Mouse (Mus musculus) intestine, embryonic 15.5 days (tissue): ENCODE results near the gene Gm34653. TPM values are rescaled to one million over a fixed set of nuclear protein-coding genes. Genes with fewer than 3 reads are reported as not detected.
"Not testable (repeated sequence)": the region's sequence is repeated elsewhere in the genome, so short reads cannot be mapped to it uniquely, and the experiment has no call there.

ENCODE experiments used
- ATAC-seq: fragments of 200-750 bp; cut with Nextera tagmentation; 2 replicates; pipeline ENCODE4 v1.8.0; 2017; ENCODE audit warnings: moderate TSS enrichment, moderate library complexity
- H3K27ac ChIP-seq: fragments of 300-500 bp; sonication (generic); 2 replicates; pipeline ENCODE4 v1.5.1; 2015; ENCODE audit warnings: mild to moderate bottlenecking, inconsistent platforms
- H3K27me3 ChIP-seq: fragments of 300-500 bp; sonication (generic); replicated peaks from 2 replicates; pipeline ENCODE4 v1.6.1; 2015; ENCODE audit warnings: inconsistent platforms
- H3K36me3 ChIP-seq: fragments of 300-500 bp; sonication (generic); 2 replicates; pipeline ENCODE4 v1.6.1; 2015; ENCODE audit warnings: inconsistent platforms
- H3K4me1 ChIP-seq: fragments of 300-500 bp; sonication (generic); replicated peaks from 2 replicates; pipeline ENCODE4 v1.6.1; 2015; ENCODE audit warnings: inconsistent platforms
- H3K4me2 ChIP-seq: fragments of 300-500 bp; sonication (generic); replicated peaks from 2 replicates; pipeline ENCODE4 v1.6.1; 2015; ENCODE audit warnings: mild to moderate bottlenecking, inconsistent platforms
- H3K4me3 ChIP-seq: fragments of 300-500 bp; sonication (generic); replicated peaks from 2 replicates; pipeline ENCODE4 v1.5.1; 2015; ENCODE audit warnings: inconsistent platforms
- H3K9ac ChIP-seq: fragments of 300-500 bp; sonication (generic); 2 replicates; pipeline ENCODE4 v1.6.1; 2015; ENCODE audit warnings: inconsistent platforms
- H3K9me3 ChIP-seq: fragments of 300-500 bp; sonication (generic); 2 replicates; pipeline ENCODE4 v1.6.1; 2016; ENCODE audit warnings: inconsistent platforms
- WGBS: fragments of 180-500 bp; shearing (Covaris S2); methylation state at CpG from one replicate; pipeline ENCODE4 v1.1.7; 2015; 5-methylcytosine and 5-hydroxymethylcytosine counted together
- polyA plus RNA-seq: library from polyadenylated mRNA; unstranded; fragments of >200 nt; fragmentation: Nextera tagmentation; extraction: Ambion mirVana; gene quantifications from 2 replicates; pipeline ENCODE4 v1.2.1, GENCODE M21; 2015

Gm34653 gene
- polyA plus RNA-seq, 1 experiment from 2014 or later: not detected

DNA sequence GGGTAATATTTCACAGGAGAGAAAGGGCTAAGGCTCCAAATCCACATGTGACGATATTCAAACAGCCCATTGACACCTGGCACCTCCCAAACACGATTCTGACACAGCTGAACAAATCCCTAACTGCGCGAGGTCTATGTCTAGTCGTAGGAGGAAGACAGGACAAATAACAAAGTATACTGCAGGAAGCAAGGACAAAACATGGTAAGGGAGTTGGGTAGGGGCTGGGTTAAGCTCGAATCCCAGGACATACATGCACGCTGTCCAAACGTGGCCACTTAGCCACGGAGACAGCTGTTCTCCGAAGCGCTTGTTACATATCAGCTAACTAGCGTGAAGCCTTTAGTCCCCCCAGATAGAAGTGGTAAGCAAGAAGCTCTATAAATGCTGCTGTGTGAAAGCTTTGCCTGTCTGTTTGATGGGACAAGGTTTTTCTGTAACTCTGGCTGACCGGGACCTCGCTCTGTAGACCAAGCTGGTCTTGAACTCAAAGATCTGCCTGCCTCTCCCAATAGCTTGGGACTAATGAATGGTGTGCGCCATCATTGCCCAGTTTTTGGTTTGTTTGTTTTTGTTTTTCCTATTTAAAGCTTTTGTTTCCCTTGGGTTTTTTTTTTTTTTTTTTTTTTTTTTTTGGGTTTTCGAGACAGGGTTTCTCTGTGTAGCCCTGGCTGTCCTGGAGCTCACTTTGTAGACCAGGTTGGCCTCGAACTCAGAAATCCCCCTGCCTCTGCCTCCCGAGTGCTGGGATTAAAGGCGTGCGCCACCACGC lies 6.2 kb upstream of the Gm34653 start:
- 34% methylated on average over 20 of the region's 21 CpGs for WGBS
- peak overlapping the region; percentile 86 for H3K4me3 ChIP-seq
- H3K4me2 ChIP-seq: peak overlapping the region; percentile 77
- H3K36me3 ChIP-seq: no peaks in the 10 kb centered on the region
- peak overlapping the region; percentile 83 for H3K27ac ChIP-seq
- peaks cover 6% of the 10 kb centered on the region for H3K4me1 ChIP-seq
- ATAC-seq: peak; percentile 42
- no peaks in the 10 kb centered on the region for H3K9me3 ChIP-seq
- H3K9ac ChIP-seq: peak overlapping the region; percentile 89
- no peaks in the 10 kb centered on the region for H3K27me3 ChIP-seq

- H3K9me3 ChIP-seq: no peaks in the 10 kb centered on the region
- no peaks in the 10 kb centered on the region for H3K27me3 ChIP-seq
- no peak overlapping the region for H3K4me2 ChIP-seq
- no peaks in the 10 kb centered on the region for H3K36me3 ChIP-seq
- ATAC-seq: no peak
- H3K27ac ChIP-seq: no peak overlapping the region
- no peak overlapping the region for H3K9ac ChIP-seq
- WGBS: 81% methylated on average over 4 of the region's 4 CpGs
- H3K4me3 ChIP-seq: no peak overlapping the region
- H3K4me1 ChIP-seq: peaks cover 6% of the 10 kb centered on the region
Measured at GRCm38 (mm10) chr2:34827591-34827990, 5.2 kb upstream of the Gm34653 start.

DNA sequence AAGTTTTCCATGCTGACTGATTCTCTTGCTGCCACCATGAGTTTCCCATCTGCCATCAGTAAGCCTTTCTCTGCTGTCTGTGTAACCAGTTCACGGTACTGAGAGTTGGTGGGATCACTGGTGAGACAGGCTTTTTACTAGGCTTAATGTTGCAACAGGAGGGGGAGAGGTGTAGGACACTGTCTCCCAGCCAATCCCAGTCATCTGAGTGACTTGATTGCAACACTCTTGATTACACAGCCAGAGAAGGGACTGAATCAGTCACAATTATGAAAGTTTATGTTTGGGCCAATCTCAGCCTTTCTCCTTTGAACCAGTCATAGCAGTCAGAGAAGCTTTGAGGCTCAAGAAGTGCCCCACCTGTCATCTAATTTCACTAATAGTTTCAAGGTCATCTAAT lies 4.8 kb upstream of the Gm34653 start:
- no peaks in the 10 kb centered on the region for H3K36me3 ChIP-seq
- H3K4me3 ChIP-seq: no peak overlapping the region
- peaks cover 6% of the 10 kb centered on the region for H3K4me1 ChIP-seq
- no peak overlapping the region for H3K27ac ChIP-seq
- no peaks in the 10 kb centered on the region for H3K9me3 ChIP-seq
- no peak overlapping the region for H3K9ac ChIP-seq
- 0 out of 2 replicates have a peak, but pooled peaks have one; percentile 16 for ATAC-seq
- 81% methylated on average over 1 of the region's 1 CpGs for WGBS
- H3K4me2 ChIP-seq: no peak overlapping the region
- no peaks in the 10 kb centered on the region for H3K27me3 ChIP-seq

GRCm38 (mm10) chr2:34830066-34830465 lies 2.7 kb upstream of the Gm34653 start:
- not testable (repeated sequence) for H3K4me1 ChIP-seq, H3K4me3 ChIP-seq, H3K27ac ChIP-seq, H3K27me3 ChIP-seq, H3K9ac ChIP-seq, H3K9me3 ChIP-seq, H3K4me2 ChIP-seq, ATAC-seq, H3K36me3 ChIP-seq
- WGBS: 94% methylated on average over 17 of the region's 17 CpGs

- no peaks in the 10 kb centered on the region for H3K36me3 ChIP-seq
- 89% methylated on average over 17 of the region's 17 CpGs for WGBS
- H3K4me2 ChIP-seq: no peak overlapping the region
- ATAC-seq: no peak
- H3K4me1 ChIP-seq: no peaks in the 10 kb centered on the region
- H3K4me3 ChIP-seq: no peak overlapping the region
- H3K27ac ChIP-seq: no peak overlapping the region
- no peaks in the 10 kb centered on the region for H3K9me3 ChIP-seq
- H3K27me3 ChIP-seq: no peaks in the 10 kb centered on the region
- H3K9ac ChIP-seq: no peak overlapping the region
Measured at GRCm38 (mm10) chr2:34833624-34834023, 817 bp downstream of the Gm34653 start.

DNA sequence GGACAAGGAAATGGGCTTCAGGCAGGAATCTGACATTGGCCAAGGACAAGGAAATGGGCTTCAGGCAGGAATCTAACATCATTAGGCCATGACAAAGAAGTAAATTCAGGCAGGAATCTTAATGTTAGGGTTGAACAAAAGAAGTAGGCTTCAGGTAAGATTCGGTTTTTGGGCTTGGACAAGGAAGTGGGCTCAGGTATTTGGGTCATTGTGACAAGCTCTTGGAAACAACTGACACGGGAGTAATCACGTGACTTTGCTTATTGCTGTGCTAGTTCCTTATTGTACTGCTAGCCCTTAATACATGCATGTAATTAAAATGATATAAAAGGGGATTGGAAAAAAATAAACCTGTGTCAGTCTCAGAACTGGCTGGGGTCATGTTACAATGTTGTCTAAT lies 2.9 kb downstream of the Gm34653 start:
- Histone ChIP-seq H3K4me1 (no peaks in the 10 kb centered on the region), H3K27ac (no peak overlapping the region), H3K36me3 (no peaks in the 10 kb centered on the region), H3K4me3 (no peak overlapping the region), H3K9me3 (no peaks in the 10 kb centered on the region), H3K4me2 (no peak overlapping the region), H3K9ac (no peak overlapping the region), H3K27me3 (no peaks in the 10 kb centered on the region)
- ATAC-seq: no peak
- 74% methylated on average over 3 of the region's 3 CpGs for WGBS

- H3K4me1 ChIP-seq, H3K27ac ChIP-seq, H3K4me2 ChIP-seq, ATAC-seq, H3K4me3 ChIP-seq, H3K9ac ChIP-seq, H3K36me3 ChIP-seq, H3K9me3 ChIP-seq, H3K27me3 ChIP-seq: not testable (repeated sequence)
- 83% methylated on average over 5 of the region's 5 CpGs for WGBS
Measured at GRCm38 (mm10) chr2:34840143-34840542, 7.3 kb downstream of the Gm34653 start.

GRCm38 (mm10) chr2:34841706-34842105 lies 8.9 kb downstream of the Gm34653 start:
- Histone ChIP-seq H3K4me3 (no peak overlapping the region), H3K4me1 (no peaks in the 10 kb centered on the region), H3K27me3 (no peaks in the 10 kb centered on the region), H3K9ac (no peak overlapping the region), H3K9me3 (no peaks in the 10 kb centered on the region), H3K36me3 (no peaks in the 10 kb centered on the region), H3K27ac (no peak overlapping the region), H3K4me2 (no peak overlapping the region)
- no peak for ATAC-seq
- WGBS: 91% methylated on average over 8 of the region's 8 CpGs

DNA sequence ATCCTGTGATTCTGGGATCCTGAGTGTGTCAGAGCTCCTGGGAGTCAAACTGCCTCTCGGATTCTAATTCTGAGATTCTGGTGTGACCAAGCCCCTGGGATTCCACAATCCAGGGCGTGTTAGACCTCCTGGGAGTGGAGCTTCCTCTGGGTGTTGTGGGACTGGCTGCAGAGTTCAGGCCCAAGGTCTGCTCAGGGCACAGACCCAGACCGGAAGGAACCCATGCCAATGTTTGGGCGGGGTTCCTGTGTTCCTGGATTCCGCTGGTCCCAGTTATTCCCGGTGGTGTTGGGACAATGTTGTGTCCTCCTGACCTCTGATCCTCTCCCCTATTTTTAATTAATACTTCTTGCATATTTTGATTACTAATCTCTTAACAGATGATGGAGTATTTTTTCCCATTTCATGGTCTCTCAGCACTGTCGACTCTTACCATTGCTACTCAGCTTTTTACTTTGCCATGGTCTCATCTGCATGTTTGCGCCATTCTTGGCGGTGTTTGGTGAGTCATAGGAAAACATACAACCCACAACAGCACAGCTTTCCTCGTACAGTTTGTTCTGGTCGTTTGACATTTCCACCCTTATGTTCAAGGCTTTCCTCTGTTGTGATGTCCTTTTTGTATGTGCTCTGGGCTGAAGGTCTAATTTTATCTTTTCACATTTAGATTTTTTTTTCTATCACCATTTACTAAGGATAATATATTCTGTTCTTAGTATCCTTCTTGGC lies 10.6 kb downstream of the Gm34653 start:
- no peak overlapping the region for H3K27ac ChIP-seq
- no peaks in the 10 kb centered on the region for H3K36me3 ChIP-seq
- H3K4me2 ChIP-seq: no peak overlapping the region
- no peak for ATAC-seq
- no peaks in the 10 kb centered on the region for H3K4me1 ChIP-seq
- no peak overlapping the region for H3K4me3 ChIP-seq
- H3K27me3 ChIP-seq: no peaks in the 10 kb centered on the region
- WGBS: 80% methylated on average over 11 of the region's 11 CpGs
- H3K9me3 ChIP-seq: no peaks in the 10 kb centered on the region
- H3K9ac ChIP-seq: no peak overlapping the region

DNA sequence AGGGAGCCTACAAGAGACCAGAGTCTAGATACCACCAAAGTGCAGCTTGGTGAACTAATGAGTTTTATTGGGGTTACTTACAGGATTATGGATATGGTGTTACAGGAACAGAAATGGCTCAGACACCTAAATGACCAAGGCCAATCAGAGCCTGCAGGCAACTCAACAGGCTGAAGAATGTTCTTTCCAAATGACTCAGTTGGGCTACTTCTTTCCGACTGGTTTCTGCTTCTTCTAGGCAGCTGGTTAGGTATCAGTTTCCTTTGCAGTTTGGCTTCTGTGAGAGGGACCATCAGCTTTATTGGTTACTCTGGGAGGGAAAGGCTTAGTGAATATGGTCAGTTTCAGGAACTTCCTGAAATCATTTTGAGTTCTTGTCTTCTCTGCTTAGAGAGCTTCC lies 14.9 kb downstream of the Gm34653 start:
- H3K36me3 ChIP-seq: peaks cover 10% of the 10 kb centered on the region; the same call in 1 of the 2 replicates
- H3K4me1 ChIP-seq: no peaks in the 10 kb centered on the region
- H3K27ac ChIP-seq: no peak overlapping the region
- no peak overlapping the region for H3K4me2 ChIP-seq
- ATAC-seq: no peak
- no peak overlapping the region for H3K4me3 ChIP-seq
- H3K9me3 ChIP-seq: no peaks in the 10 kb centered on the region
- H3K9ac ChIP-seq: no peak overlapping the region
- no peaks in the 10 kb centered on the region for H3K27me3 ChIP-seq
- WGBS: 100% methylated on average over 1 of the region's 1 CpGs

DNA sequence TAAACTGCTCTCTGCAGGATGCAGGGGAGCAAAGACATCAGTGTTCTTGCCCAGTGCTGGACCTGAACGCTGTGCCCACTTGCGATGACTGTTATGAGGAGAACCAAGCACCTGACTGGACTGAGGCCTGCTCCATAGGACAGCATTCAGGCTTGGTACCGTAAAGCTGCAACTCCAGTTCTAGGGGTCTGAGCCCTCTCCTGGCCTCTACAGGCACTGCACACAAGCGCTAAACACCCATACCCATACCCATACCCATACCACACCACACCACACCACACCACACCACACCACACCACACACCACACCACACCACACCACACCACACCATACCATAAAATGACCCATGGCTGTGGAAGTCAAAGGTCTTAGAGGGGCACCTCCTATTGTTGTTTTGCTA lies 22.5 kb downstream of the Gm34653 start:
- H3K9ac ChIP-seq: no peak overlapping the region
- H3K4me2 ChIP-seq: no peak overlapping the region
- WGBS: 93% methylated on average over 4 of the region's 4 CpGs
- no peaks in the 10 kb centered on the region for H3K4me1 ChIP-seq
- H3K27me3 ChIP-seq: no peaks in the 10 kb centered on the region
- H3K4me3 ChIP-seq: no peak overlapping the region
- H3K9me3 ChIP-seq: no peaks in the 10 kb centered on the region
- peaks cover 55% of the 10 kb centered on the region for H3K36me3 ChIP-seq
- ATAC-seq: no peak
- H3K27ac ChIP-seq: no peak overlapping the region

GRCm38 (mm10) chr2:34857728-34858127 lies 24.9 kb downstream of the Gm34653 start:
- no peaks in the 10 kb centered on the region for H3K27me3 ChIP-seq
- H3K4me2 ChIP-seq: no peak overlapping the region
- H3K27ac ChIP-seq: no peak overlapping the region
- whole genome bisulfite sequencing: 91% methylated on average over 8 of the region's 8 CpGs
- peaks cover 53% of the 10 kb centered on the region for H3K36me3 ChIP-seq
- no peaks in the 10 kb centered on the region for H3K9me3 ChIP-seq
- H3K9ac ChIP-seq: no peak overlapping the region
- no peaks in the 10 kb centered on the region for H3K4me1 ChIP-seq
- ATAC-seq: no peak
- no peak overlapping the region for H3K4me3 ChIP-seq

DNA sequence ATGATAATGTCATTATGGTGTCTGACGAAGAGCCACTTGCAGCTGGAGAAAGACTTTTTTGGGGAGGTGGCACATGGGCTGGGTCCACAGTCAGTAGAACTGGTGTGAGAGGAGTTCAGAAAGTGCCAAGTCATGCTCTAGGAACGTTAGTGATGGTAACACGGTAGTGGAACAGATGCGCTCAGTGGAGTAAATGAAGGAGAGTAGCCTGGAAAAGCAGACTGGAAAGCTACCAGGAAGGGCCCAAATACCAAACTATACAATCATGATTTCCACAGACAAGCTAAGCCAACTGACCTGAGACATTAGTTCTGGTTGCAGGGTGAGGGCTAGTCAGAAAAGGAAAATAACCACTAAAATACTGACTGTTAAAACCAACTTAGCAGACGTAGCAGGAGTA lies 36.9 kb downstream of the Gm34653 start:
- Histone ChIP-seq H3K27me3 (no peaks in the 10 kb centered on the region), H3K27ac (no peak overlapping the region), H3K9me3 (no peaks in the 10 kb centered on the region), H3K4me3 (peak overlapping the region; percentile 23), H3K4me1 (peaks cover 11% of the 10 kb centered on the region; the same call in 1 of the 2 replicates), H3K9ac (peak overlapping the region; percentile 39), H3K4me2 (peak overlapping the region; percentile 54), H3K36me3 (peaks cover 5% of the 10 kb centered on the region)
- 34% methylated on average over 5 of the region's 5 CpGs for WGBS
- no peak for ATAC-seq
